Mouse (Mus musculus) heart, postnatal 0 days (tissue): ENCODE results near the gene 5430427O19Rik.

ENCODE experiments used
- CTCF ChIP-seq: IDR thresholded peaks from 2 replicates; pipeline ENCODE4 v1.5.1; 2016; ENCODE audit warnings: antibody characterized with exemption, control low read depth, low read depth
- EP300 ChIP-seq: IDR thresholded peaks from 2 replicates; pipeline ENCODE4 v1.6.1; 2016; ENCODE audit warnings: antibody characterized with exemption, low read depth

DNA sequence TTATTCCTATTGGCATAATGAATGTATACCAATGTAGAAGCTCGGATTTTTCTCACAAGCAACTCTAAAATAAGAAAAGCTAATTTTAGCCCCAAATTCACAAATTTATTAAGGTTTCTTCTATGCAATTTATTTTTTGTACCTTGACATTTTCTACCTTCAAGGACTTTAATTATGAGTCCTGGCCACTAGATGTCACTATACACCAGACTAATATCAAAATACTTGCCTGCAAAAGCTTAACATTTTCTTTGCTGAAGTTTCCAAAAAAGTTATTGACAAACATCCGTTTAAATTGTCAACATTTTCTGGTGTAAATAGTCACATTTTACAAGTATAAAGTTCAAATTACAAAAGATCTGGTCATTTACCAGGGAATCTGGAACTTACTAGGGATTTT lies 62.8 kb downstream of the 5430427O19Rik start:
- TF ChIP-seq CTCF (peak; percentile 36), EP300 (no peak)
